Mouse (Mus musculus): ENCODE measurements around the gene Col23a1. TPM values are rescaled to one million over a fixed set of nuclear protein-coding genes. Genes with fewer than 3 reads are reported as not detected.
A peak's percentile ranks its signal among the peaks of the same experiment; 100 is the strongest.

The Col23a1 gene
- polyA plus RNA-seq, 3 experiments from 2014 or later = 0.30 to 0.87 (median 0.86) TPM

GRCm38 (mm10) chr11:51485775-51486464, 196.2 kb downstream of the Col23a1 start:
- ATAC-seq = no peak

- ATAC-seq = no peak
Observed at GRCm38 (mm10) chr11:51488813-51489212, 199.1 kb downstream of the Col23a1 start.

DNA sequence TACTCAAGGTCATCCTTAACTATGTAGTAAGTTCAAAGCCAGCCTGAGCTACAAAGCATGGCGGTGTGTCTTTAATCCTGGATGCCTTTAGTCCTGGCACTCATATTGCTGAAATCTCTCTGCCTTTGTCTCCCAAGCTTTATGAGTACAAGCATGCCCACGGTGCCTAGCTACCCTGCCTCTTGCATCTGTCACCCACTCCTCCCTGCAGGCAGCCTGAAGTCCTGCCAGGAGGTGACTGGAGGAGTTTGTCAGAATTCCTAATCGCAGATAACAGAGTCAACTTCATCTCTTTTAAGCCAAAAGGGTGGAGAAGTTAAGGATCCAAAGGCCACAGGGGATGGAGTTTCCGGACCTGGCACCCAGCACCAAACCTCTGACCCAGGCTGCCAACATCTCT, 203.7 kb downstream of the Col23a1 start:
- ATAC-seq = no peak

GRCm38 (mm10) chr11:51494178-51494577, 204.5 kb downstream of the Col23a1 start:
- no peak for ATAC-seq

- no peak for ATAC-seq
Observed at GRCm38 (mm10) chr11:51499776-51500175, 210.1 kb downstream of the Col23a1 start.

DNA sequence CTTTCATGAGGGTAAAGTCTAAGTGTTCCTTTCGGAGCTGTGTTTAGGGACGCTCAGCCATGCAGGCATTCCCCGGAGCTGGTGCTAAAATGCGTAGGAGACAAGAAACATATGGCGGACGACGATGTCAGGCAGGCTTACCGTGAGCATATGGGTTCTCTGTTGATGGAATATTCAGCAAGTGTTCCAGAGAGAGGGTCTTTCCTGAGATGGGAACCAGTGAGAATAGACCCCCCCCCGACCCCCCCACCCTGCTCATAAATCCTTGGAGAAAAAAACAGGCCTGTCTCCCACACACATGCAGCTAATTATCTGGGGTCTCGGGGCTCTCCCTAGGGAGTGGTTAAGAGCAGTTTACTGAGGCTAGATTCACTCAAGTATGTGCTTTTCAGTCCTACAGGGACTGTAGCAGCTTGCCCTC, 212.7 kb downstream of the Col23a1 start:
- no peak for ATAC-seq

GRCm38 (mm10) chr11:51504946-51505345, 215.2 kb downstream of the Col23a1 start:
- no peak for ATAC-seq

DNA sequence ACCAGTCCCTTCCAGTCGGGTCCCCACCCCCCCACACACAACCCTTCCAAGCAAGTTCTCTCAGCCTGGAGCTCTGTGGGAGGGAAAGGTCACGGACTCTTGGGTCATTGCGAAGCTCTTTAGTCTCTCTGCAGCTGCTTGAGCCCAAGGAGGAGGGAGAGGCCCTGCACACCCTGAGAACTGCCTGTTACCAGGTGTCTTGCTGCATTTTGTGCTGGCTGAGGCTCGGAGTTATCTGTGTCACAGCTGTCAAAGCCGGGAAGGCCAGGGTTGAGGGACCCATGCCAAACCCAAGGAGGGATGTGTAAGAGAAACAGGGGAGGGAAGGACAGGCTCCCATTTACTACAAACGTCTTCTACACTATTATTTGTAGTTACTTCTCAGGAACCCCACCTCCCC, 218.3 kb downstream of the Col23a1 start:
- no peak for ATAC-seq

DNA sequence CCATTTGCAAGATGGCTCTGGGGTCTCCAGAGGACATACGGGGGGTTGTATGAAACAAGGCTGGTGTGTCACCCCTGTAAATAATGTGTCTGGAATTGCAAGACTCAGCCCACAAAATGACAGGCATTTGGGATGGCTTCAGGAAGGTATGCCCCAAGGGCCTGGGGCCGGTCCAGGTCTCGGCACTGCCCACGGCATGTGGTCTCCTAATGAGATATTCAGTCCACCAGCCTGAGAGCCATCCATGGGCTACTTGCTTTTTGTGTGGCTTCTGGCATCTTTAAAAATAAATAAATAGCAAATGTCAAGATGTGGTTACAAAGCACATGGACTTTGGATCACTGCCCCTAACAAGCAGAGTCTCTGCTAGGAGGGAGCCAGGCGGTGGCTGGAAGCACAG, 219.5 kb downstream of the Col23a1 start:
- ATAC-seq = no peak

DNA sequence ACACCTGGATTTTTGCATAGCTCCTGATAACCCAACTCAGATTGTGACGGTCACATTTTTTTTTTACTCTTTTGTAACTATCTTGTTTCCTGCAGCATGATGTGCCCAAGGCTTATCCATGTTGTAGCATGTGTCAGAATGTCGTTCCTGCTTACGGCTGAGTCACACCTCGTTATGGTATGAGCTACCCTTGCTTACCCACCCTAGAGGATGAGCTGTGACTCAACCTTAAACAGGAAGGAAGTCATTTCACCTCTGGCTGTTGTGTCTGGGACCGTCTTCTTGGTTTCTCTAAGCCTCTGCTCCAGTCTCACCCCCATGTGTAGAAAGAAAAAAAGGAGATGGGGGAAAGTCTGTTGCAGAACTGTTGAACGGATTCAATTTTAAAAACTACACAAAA, 223.3 kb downstream of the Col23a1 start:
- ATAC-seq = no peak

DNA sequence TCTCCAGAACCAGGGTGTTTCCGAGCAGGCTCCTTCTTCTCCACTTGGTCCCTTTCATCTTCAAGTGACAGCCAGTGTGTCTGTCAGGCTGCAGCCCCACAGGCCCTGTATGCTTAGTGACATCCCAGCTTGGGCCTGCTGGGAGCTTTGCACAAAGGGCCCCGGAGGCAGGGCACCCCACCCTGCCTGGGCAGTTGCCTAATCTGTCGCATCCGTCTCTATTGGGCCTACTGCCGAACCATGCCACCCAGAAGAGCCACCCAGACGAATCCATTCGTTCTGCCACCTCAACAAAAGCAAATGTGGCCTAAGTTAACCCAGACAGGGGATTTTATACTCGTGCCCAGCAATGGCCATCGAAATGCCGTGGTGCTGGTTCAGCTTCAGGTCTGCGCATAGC, 225.6 kb downstream of the Col23a1 start:
- ATAC-seq = no peak

DNA sequence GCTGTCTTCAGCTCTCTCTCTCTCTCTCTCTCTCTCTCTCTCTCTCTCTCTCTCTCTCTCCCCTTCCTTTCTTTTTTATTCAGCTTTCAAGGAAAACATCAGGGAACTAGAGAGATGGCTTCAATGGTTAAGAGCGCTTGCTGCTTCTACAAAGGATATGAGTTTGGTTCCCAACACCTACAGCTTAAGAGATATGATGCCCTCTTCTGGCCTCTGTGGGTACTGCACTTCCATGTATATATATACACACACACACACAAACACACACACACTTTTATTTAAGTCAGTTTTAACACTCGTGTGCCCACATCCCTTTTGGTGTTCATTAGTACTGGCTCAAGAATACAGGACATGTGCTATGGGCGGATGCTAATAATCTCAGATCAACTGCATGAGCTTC, 228.4 kb downstream of the Col23a1 start:
- no peak for ATAC-seq

DNA sequence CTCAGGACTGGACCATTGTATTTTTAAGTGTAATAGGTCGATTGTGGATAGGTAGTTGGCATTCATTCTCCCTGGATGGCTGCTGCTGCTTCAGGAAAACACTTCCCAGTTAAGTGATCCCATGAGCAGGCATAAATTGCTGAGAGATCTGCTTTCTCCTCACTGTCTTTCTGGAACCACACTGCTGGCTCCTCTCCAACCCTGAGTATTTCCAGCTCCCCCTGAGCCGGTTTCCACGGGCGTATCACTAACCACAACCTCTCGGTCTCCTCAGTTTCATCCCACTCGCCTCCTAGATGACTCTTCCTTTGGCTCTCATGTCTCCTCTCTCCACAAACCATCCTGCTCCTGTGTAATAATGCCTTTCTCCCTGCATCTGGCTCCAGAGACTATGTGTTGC, 228.9 kb downstream of the Col23a1 start:
- ATAC-seq = no peak

DNA sequence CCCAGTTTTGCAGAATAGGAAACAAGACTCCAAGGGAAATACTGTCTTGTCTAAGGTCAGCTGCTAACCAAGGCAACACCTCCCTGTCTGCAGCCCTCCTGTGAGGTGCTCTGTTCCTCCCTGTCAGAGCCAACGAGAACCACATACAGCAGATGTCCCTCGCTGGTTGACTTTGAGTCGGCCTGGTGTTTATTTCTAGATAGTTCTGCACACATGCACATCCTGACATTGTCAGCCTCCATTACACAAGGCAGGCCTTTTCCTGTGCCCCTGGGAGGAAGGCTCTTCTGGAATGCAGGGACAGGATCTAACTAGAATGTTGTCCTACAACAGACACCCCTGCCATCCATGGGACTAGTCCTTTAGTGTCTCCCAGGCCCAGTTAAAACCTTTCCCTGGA, 231.7 kb downstream of the Col23a1 start:
- no peak for ATAC-seq

DNA sequence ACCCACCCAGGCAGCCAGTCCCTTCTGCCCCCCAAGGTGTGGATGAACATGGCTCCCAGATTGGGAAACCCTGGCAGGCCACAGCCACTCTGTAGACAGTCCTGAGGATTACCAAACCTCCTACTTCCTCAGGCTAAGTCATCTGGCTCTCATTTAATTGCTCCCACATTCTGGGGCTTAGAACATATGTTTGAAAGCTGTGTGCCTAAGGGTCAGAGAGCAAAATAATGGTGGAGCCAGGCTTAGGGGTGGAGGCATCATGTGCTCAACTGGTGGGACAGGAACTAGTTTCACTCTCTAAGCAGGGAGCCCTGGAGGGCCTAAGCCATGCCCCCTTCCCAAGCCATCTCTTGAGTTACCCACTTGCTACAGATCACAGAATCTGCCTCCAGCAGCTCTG, 233.5 kb downstream of the Col23a1 start:
- no peak for ATAC-seq

- ATAC-seq = no peak
Observed at GRCm38 (mm10) chr11:51523625-51524024, 233.9 kb downstream of the Col23a1 start.

DNA sequence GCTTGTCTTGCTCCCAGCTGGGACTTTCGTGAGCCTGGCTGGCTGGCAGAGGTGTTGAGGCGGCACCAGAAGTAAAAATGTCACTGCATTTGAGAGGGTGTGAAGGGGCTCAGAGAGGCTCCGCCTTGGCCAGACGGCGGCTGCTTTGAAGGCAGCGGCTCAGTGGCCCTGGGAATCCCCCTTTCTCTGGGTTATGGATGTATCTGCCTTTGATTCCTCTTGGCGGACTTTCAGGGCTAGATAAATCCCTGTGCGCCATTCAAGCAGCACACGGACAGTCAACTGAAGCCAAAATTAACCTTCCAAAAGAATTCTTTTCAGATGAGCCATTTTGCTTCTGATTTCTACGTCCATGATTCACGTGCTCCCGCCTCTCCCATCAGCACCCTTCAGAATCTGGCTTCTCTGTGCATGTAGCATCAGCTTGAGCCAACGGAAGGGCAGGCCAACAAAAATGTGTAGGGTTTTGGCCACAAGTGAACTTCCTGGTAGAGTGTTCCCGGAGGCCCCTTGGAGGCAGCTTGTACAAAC, 237.0 kb downstream of the Col23a1 start:
- ATAC-seq = no peak

- ATAC-seq = no peak
Observed at GRCm38 (mm10) chr11:51533128-51533533, 243.4 kb downstream of the Col23a1 start.

GRCm38 (mm10) chr11:51534314-51534713, 244.6 kb downstream of the Col23a1 start:
- ATAC-seq = no peak

DNA sequence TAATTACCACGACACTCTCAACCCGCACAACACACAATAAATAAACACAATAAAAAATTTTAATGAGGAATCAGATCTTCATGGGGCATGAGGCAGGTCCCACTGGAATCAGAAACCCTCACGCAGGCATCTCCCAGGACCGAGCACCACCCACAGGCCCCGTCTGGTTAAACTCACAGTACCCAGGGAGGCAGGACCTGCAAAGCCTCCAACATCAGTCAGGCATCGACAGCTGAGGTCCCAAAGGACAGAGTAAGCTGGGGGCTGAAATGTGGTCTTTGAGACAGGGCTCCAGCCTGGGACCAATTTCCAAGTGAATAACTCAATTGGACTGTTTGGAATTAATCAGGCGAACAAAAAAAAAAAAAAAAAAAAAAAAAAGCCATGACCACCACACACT, 248.7 kb downstream of the Col23a1 start:
- no peak for ATAC-seq

DNA sequence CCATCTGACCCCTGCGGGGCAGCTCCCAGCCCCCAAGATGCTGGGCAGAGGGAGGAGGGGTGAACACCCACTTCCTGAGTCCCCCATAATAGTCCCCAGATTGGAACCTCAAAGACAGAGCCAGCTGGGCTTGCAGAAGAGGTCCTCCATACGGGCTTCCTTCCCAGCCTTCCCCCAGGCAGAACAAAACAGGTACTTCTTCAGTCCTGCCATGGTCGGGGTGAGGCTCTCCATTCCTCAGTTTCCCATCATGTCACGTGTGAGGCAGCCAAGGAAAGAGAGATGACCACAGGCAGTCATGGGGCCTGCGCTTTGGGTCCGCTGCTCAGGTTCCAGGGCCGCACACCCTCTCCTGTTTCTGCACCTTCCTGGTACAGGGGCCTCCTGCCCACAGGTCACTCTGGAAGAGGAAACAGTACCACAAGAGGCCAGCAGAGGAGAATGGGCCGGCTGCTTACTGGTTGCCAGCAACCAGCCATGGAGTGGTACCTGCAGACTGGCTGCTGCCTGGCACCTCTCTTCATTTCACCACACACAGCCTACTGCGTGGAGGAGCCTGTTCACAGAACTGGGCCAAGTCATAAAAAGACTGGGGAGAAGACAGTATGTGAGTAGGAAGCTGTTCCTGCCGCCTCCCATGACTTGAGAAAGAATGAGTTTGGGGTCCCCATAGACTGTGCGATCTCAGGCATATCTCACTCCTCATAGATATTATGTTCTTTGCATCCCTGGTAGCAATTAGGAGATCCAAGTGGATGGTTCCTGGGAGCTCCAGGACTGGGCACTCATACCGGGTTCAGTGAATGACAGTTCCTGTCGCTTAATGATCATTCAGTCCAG, 249.4 kb downstream of the Col23a1 start:
- ATAC-seq = no peak

DNA sequence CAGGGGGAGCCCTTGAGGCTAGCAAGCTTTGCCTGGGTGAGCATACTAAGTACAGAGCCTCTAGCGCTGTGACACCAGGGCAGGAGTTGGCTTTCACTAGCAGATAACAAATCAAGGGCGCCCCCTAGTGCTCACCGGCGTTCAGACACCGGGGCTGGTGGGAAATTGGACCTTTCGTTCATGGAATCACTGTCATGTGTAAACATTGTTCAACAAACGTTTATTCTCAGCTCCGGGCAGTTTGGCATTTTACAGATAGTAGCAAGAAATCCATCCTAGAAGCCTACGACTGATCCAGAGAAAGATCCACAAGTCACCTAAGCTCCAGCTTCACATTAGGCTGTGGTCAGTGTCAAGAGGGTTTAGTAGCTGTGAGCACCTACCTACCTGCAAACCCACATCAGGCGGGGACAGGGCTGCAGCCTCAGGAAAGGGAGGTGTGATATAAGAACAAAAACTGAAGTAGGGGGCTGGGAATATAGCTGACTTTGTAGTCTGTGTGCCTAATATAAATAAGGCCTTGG, 250.1 kb downstream of the Col23a1 start:
- peak; percentile 97 for ATAC-seq

- no peak for ATAC-seq
Observed at GRCm38 (mm10) chr11:51542424-51542823, 252.7 kb downstream of the Col23a1 start.

All from inflammation-experienced regulatory T-cells, adult 6 months (primary cell).